Mouse (Mus musculus) brain, embryonic 14.5 days (tissue): ENCODE data around the gene Tsen34.

ENCODE experiments used
- CTCF ChIP-seq: fragments of 200-500 bp; IDR thresholded peaks from 2 replicates; pipeline ENCODE4 v1.5.1; 2012; ENCODE audit warnings: inconsistent platforms, mild to moderate bottlenecking, moderate library complexity, borderline replicate concordance; ENCODE audit not compliant: insufficient read depth, insufficient read length; ENCODE audit errors: extremely low read depth
- POLR2A ChIP-seq: fragments of 200-500 bp; IDR thresholded peaks from 2 replicates; pipeline ENCODE4 v1.6.1; 2012; ENCODE audit warnings: mild to moderate bottlenecking, inconsistent platforms, borderline replicate concordance; ENCODE audit not compliant: poor library complexity, insufficient read depth, insufficient read length, severe bottlenecking; ENCODE audit errors: extremely low read depth

DNA sequence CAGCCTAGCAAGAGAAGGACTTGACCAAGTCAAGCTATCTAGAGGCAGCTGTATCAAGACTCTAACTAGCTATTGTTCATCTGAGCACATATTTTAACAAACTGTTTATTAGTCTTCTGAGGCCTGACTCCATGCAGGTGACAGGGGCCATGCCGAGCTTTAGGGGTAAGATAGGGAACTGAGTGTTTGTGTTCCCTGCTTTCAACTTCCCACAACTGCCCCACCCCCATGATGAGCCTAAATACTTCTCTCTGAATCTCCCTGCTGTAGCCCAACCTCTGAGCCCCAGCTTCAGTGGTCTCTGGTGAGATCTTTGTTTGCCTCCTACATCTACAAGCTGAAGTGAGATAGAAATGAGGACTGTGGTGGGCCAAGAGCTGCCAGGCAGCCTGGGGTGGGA is 22.6 kb downstream of the Tsen34 start:
- TF ChIP-seq CTCF (no peak), POLR2A (no peak)
